Mouse (Mus musculus) kidney, postnatal 0 days (tissue): ENCODE measurements around the gene Arhgap24. TPM values are rescaled to one million over a fixed set of nuclear protein-coding genes. Genes with fewer than 3 reads are reported as not detected.
A peak's percentile ranks its signal among the peaks of the same experiment; 100 is the strongest.

Experiments used
- ATAC-seq: fragments of 200-750 bp; cut with Nextera tagmentation; replicated peaks from 2 replicates; pipeline ENCODE4 v1.8.0; 2017; ENCODE audit warnings: low read depth, moderate number of reproducible peaks, moderate TSS enrichment, moderate library complexity; ENCODE audit not compliant: low FRiP score
- DNase-seq: peaks from one replicate; pipeline ENCODE4 v3.0.0-alpha.2; 2016; ENCODE audit warnings: low spot score
- H3K27ac ChIP-seq: fragments of 300-500 bp; sonication (generic); 2 replicates; pipeline ENCODE4 v1.5.1; 2014; ENCODE audit warnings: mild to moderate bottlenecking
- H3K27me3 ChIP-seq: fragments of 300-500 bp; sonication (generic); 2 replicates; pipeline ENCODE4 v1.6.1; 2014; ENCODE audit warnings: low read length, mixed read lengths; ENCODE audit not compliant: insufficient read depth
- H3K36me3 ChIP-seq: fragments of 300-500 bp; sonication (generic); 2 replicates; pipeline ENCODE4 v1.6.1; 2014; ENCODE audit warnings: low read length, mixed read lengths; ENCODE audit not compliant: insufficient read depth
- H3K4me1 ChIP-seq: fragments of 300-500 bp; sonication (generic); replicated peaks from 2 replicates; pipeline ENCODE4 v1.6.1; 2014; ENCODE audit warnings: antibody characterized with exemption, low read length, mixed read lengths; ENCODE audit not compliant: insufficient read depth
- H3K4me2 ChIP-seq: fragments of 300-500 bp; sonication (generic); 2 replicates; pipeline ENCODE4 v1.6.1; 2014; ENCODE audit warnings: mild to moderate bottlenecking, low read length, moderate library complexity, mixed read lengths
- H3K4me3 ChIP-seq: fragments of 300-500 bp; sonication (generic); replicated peaks from 2 replicates; pipeline ENCODE4 v1.5.1; 2014; ENCODE audit warnings: low read depth, low read length
- H3K9ac ChIP-seq: fragments of 300-500 bp; sonication (generic); 2 replicates; pipeline ENCODE4 v1.6.1; 2014; ENCODE audit warnings: low read depth, low read length
- H3K9me3 ChIP-seq: fragments of 300-500 bp; sonication (generic); replicated peaks from 2 replicates; pipeline ENCODE4 v1.6.1; 2016; ENCODE audit warnings: low read length, inconsistent platforms, mixed read lengths
- CTCF ChIP-seq: IDR thresholded peaks from 2 replicates; pipeline ENCODE4 v1.5.1; 2016; ENCODE audit warnings: antibody characterized with exemption, low read depth, mild to moderate bottlenecking, moderate library complexity
- WGBS: fragments of 180-500 bp; shearing (Covaris S2); extraction: QIAGEN DNeasy Blood & Tissue Kit; methylation state at CpG from one replicate; pipeline ENCODE4 v1.1.7; 2014; 5-methylcytosine and 5-hydroxymethylcytosine counted together
- polyA plus RNA-seq: library from polyadenylated mRNA; unstranded; fragments of >200 nt; fragmentation: Nextera tagmentation; extraction: Ambion mirVana; gene quantifications from 2 replicates; pipeline ENCODE4 v1.2.1, GENCODE M21; 2015

Arhgap24 gene
- polyA plus RNA-seq, 1 experiment from 2014 or later: 99.9 TPM

DNA sequence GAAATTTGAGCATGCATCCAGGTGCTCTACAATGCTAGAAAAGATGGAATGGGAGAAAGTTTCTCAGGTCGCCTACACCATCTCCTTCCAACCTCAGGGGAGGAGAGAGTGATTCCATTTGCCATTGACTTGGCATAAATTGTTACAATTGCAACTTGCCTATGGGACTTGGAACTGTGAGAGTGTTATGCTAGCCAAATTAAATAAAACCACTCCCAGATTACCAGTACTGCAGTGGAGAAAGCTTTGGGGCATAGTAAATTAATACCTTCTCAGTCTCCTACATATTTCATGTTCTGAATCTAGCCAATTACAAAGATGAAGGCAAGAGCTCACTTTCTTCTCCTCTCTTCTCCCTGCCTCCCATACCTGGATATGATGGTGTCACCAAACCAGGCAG, 139.8 kb downstream of the Arhgap24 start:
- H3K4me1 ChIP-seq: no peaks in the 10 kb centered on the region
- no peak overlapping the region for H3K4me3 ChIP-seq
- no peaks in the 10 kb centered on the region for H3K36me3 ChIP-seq
- no peak overlapping the region for H3K4me2 ChIP-seq
- H3K27me3 ChIP-seq: no peaks in the 10 kb centered on the region
- no peak overlapping the region for H3K27ac ChIP-seq
- 84% methylated on average over 1 of the region's 1 CpGs for whole genome bisulfite sequencing
- DNase-seq (no peak), ATAC-seq (no peak)
- no peak for TF ChIP-seq CTCF
- H3K9me3 ChIP-seq: no peaks in the 10 kb centered on the region
- H3K9ac ChIP-seq: no peak overlapping the region

DNA sequence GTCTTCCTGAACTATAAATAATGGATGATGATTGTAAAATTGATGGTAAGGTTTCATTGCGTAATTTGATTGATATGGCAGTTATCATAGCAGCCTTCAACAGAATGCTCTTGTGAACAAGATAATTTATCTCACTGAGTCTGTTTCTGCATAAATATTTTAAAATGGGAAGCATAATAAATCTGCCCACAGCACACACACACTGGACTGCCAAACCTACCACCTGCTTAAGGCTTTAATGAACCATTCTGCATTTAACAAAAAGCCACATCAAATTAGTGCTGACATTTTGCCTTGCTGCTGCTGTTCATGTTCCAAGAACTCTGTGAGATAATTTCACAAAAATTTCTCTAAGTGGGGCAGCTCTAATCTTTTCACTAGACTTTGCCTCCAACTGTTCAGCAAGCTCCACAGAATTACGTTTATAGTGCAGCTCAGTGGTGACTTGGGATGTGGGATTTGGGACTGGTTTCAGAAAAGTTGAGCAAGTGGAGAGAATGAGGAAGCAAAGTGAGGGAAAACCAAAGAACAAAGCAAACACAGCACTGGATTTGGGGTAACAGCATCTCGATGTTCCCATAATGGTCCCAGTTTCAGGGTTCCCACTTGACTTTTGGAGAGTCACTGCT, 142.7 kb downstream of the Arhgap24 start:
- no peak for DNase-seq
- 88% methylated on average over 3 of the region's 3 CpGs for WGBS

GRCm38 (mm10) chr5:102626671-102627070, 145.5 kb downstream of the Arhgap24 start:
- ATAC-seq (no peak), DNase-seq (peak; percentile 52)
- Histone ChIP-seq H3K4me2 (no peak overlapping the region), H3K4me1 (no peaks in the 10 kb centered on the region; the same call in 1 of the 2 replicates), H3K27ac (no peak overlapping the region), H3K27me3 (no peaks in the 10 kb centered on the region), H3K9me3 (no peaks in the 10 kb centered on the region), H3K4me3 (no peak overlapping the region), H3K36me3 (no peaks in the 10 kb centered on the region), H3K9ac (no peak overlapping the region)
- WGBS: 42% methylated on average over 2 of the region's 2 CpGs
- no peak for TF ChIP-seq CTCF

More for the DNA sequence above, 142.7 kb downstream of the Arhgap24 start:
- no peaks in the 10 kb centered on the region; the same call in 1 of the 2 replicates for H3K4me1 ChIP-seq
- H3K4me2 ChIP-seq: no peak overlapping the region
- ATAC-seq: no peak
- H3K9me3 ChIP-seq: no peaks in the 10 kb centered on the region
- no peak overlapping the region for H3K4me3 ChIP-seq
- no peaks in the 10 kb centered on the region for H3K27me3 ChIP-seq
- H3K9ac ChIP-seq: no peak overlapping the region
- no peak overlapping the region for H3K27ac ChIP-seq
- no peak for TF ChIP-seq CTCF
- H3K36me3 ChIP-seq: no peaks in the 10 kb centered on the region

GRCm38 (mm10) chr5:102629362-102629771, 148.2 kb downstream of the Arhgap24 start:
- no peak overlapping the region for H3K4me2 ChIP-seq
- TF ChIP-seq CTCF: no peak
- DNase-seq (peak; percentile 63), ATAC-seq (no peak)
- H3K4me1 ChIP-seq: no peaks in the 10 kb centered on the region; the same call in 1 of the 2 replicates
- no peak overlapping the region for H3K4me3 ChIP-seq
- H3K36me3 ChIP-seq: no peaks in the 10 kb centered on the region
- H3K9ac ChIP-seq: no peak overlapping the region
- no peaks in the 10 kb centered on the region for H3K27me3 ChIP-seq
- H3K27ac ChIP-seq: no peak overlapping the region
- H3K9me3 ChIP-seq: no peaks in the 10 kb centered on the region
- WGBS: 73% methylated on average over 11 of the region's 11 CpGs

GRCm38 (mm10) chr5:102635591-102635990, 154.4 kb downstream of the Arhgap24 start:
- Histone ChIP-seq H3K27me3 (no peaks in the 10 kb centered on the region), H3K9ac (no peak overlapping the region), H3K4me1 (no peaks in the 10 kb centered on the region), H3K4me2 (no peak overlapping the region), H3K9me3 (no peaks in the 10 kb centered on the region), H3K4me3 (no peak overlapping the region), H3K27ac (no peak overlapping the region), H3K36me3 (no peaks in the 10 kb centered on the region)
- DNase-seq (no peak), ATAC-seq (no peak)
- no peak for TF ChIP-seq CTCF
- WGBS: 83% methylated on average over 4 of the region's 4 CpGs

DNA sequence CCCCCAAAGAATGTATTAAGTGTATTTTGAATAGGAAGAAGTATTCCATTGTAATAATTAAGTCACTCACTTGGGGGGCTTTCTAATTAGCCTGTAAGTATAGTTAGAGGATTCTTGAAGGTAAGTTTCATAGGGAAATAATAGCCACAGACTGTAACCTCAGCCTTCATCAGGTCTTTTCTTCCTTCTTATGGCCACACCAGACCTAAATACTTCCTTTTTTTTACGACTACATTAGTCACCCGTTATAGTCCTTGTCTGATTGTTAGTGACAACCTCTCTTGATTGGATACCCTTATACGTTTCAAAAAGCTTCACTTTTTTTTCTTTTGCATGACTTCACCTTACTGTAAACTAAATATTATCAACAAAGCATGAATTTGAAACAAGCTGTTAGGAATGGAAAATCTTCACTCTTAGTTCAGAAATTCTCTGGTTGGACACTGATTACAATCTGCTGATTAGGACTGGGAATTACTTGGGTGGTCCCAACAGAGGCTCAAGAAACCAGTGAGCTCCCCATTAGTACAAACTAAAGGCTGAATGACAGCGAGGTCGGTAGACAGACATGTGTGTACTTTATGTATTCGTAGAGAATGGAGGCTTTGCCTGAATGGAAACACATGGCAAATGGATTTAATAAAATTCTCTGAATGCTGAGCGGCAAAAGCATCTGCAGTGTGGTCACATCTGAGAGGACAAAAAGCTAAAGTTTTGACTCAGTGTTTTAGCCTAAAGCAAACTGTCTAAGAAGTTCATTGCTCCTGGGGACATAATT, 158.8 kb downstream of the Arhgap24 start:
- no peak for ATAC-seq
- Histone ChIP-seq H3K9ac (no peak overlapping the region), H3K4me2 (no peak overlapping the region), H3K4me1 (no peaks in the 10 kb centered on the region), H3K36me3 (no peaks in the 10 kb centered on the region), H3K9me3 (no peaks in the 10 kb centered on the region), H3K4me3 (no peak overlapping the region), H3K27me3 (no peaks in the 10 kb centered on the region), H3K27ac (no peak overlapping the region)
- WGBS: 50% methylated on average over 7 of the region's 7 CpGs
- no peak for DNase-seq
- TF ChIP-seq CTCF: no peak
